Mouse (Mus musculus) megakaryocyte-erythroid progenitor cell, adult 5 weeks (primary cell): ENCODE data around the gene Gm4767. TPM values are rescaled to one million over a fixed set of nuclear protein-coding genes. Genes with fewer than 3 reads are reported as not detected.

ENCODE experiments used
- polyA plus RNA-seq: library from polyadenylated mRNA; stranded (reverse); fragments of >175 nt; gene quantifications from 2 replicates; pipeline ENCODE4 v1.2.3, GENCODE M21; 2012

The Gm4767 gene
- polyA plus RNA-seq, result not detected in 2 replicates

DNA sequence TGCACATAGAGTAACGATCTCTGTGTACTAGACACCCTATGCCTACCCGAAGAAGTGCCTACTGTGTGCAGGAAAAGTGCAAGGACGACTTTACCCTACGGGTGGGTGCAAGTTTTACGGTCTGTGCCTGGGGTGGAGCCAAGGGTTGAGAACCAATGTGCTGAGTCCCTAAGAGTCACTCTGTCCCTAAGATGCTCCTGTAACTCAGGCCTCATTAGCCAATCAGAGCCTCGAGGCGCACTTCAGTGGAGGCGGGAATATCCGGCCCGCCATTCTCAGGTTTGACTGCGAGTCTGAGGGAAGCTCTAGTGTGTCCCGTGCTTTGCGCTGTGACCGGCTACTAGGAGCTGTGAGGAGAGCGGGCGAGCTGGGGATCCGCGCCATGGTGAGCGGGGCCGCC, at the start of gene Gm4767:
Gene Gm4767, plus strand, starts transcription at position 288 of the 400 bp plus-strand sequence.

DNA sequence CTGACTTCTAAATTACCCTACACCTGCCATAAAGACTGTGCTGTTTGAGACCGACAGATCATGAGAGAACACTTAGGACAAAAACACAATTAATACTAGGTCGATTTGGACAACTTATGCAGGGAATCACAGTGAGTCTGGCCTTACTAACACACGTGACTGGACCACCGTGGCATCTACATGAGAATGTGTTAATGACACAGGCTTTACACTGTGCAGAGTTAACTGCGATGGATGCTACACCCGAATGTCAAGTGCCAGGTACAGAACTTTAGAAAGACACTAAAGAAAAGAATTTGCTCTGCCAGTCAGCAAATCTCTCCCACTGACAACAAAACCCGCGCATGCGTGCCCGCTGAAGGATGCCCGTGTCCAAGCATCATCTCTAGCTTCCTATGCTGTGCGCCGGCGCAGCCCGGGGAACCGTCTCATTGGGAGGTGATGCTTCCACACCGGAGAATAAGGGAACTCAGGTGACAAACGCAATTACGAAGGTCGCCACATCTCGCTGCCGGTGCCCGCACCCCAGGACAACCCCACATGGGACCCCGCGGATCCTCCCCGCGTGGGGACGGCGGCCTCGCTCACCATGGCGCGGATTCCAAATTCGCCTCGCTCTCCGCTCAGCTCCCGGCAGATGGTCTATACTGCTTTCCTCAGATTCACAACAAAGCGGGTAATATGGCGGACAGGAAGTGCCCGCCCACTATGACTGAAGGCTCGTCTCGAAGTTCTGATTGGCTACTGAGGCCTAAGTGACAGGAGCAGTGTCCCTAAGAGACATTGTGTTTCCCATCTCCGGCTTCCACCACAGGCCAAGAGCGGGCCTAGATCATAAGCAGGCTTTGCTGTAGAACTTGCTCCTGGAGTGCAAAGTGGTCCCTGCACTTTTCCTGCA, 41.2 kb upstream of the Gm4767 start, which contains the start of gene Gm3055:
Gene Gm3055, minus strand, starts transcription at position 656 of the 898 bp plus-strand sequence.

DNA sequence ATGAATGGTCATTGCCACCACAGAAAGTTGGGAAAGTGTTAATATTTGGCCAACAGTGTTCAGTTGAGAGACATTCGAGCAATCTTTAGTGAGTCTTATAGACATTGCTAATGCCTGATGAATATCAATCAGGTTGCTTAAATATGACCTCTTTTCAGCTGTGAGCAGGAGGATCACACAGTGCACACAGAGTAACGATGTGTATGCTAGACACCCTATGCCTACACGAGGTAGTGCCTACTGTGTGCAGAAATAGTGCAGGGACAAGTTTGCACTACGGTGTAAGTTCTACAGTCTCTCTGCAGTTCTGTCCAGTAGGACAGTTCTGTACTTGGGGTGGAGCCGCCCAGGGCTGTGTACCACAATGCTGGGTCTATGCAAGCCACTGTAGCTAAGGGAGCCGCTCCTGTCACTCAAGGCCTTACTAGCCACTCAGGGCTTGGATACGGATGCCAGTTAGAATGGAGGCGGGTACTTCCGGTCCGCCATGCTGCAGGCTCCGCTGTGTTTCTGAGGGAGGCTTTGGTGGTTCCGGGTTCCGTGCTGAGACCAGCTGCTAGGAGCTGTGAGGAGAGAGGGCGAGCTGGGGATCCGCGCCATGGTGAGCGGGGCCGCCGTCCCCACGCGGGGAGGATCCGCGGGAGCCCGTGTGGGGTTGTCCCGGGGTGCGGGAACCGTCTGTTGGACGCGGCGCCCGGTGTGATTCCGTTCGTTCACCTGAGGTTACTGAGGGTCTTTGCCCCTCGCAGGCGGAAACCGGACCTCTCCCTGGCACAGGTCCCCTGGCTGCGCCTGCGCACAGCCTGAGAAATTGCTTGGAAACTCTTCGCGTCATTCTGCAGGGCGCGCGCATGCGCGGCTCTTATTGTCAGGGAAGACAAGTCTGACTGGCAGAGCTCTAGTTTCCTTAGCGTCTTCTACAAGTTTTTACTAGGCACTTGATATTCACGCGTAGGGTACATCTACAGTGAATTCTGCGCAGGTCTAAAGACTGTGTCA, 51.7 kb downstream of the Gm4767 start, which contains the start of gene Gm32687:
Gene Gm32687, plus strand, starts transcription at position 526 of the 999 bp plus-strand sequence.

Other genes starting within 250 kb of the Gm4767 start
- gene Tle2, start 237.6 kb upstream of the Gm4767 start, polyA plus RNA-seq, result 19.6 and 35.0 TPM in 2 replicates
- 28.2 and 41.6 TPM in 2 replicates for gene Tle6, start 211.1 kb upstream of the Gm4767 start, polyA plus RNA-seq
- 0.09 and 0.15 TPM in 2 replicates for gene BC025920, start 205.9 kb upstream of the Gm4767 start, polyA plus RNA-seq
- 75.3 and 78.0 TPM in 2 replicates for gene Sirt6, start 184.4 kb upstream of the Gm4767 start, polyA plus RNA-seq
- gene Ankrd24, start 183.6 kb upstream of the Gm4767 start, polyA plus RNA-seq, result 5.9 and 7.5 TPM in 2 replicates
- gene Gm10778, start 163.1 kb upstream of the Gm4767 start, polyA plus RNA-seq, result 0.09 and 0.13 TPM in 2 replicates
- gene Zfp433, start 107.4 kb upstream of the Gm4767 start, polyA plus RNA-seq, result 0.27 TPM in 1 of 2 replicates, not detected in the other
- 0.04 TPM in 1 of 2 replicates, not detected in the other for gene Gm3055, start 41.0 kb upstream of the Gm4767 start, polyA plus RNA-seq
- 0.04 and 0.21 TPM in 2 replicates for gene Gm32687, start 51.7 kb downstream of the Gm4767 start, polyA plus RNA-seq
- gene Zfp781, start 118.3 kb downstream of the Gm4767 start, polyA plus RNA-seq, result 0.04 TPM in 1 of 2 replicates, not detected in the other
- gene Zfp873, start 235.9 kb downstream of the Gm4767 start, polyA plus RNA-seq, result 0.16 and 0.22 TPM in 2 replicates